Comparison of ENCODE assay signal across 14 mouse cellular contexts in genomic region chr11:53632122-53632733, GRCm38 (mm10). TPM values are rescaled to one million over a fixed set of nuclear protein-coding genes. Genes with fewer than 3 reads are reported as not detected.
DNase-seq lines count a peak whose midpoint lies in the region; ATAC-seq and TF ChIP-seq lines count a peak whose summit lies in the region.
"Had no signal": no experiment of that assay in that cellular context is flagged by ENCODE, and none has a peak within 500 bp of the region (broad histone marks: within the 10 kb centered on the region; RNA-seq: fewer than 3 reads in every experiment).

No protein-coding gene starts in this region.

- peak; percentile 50 for TF ChIP-seq CTCF in cortical plate, adult 2 months (IDR thresholded peaks at IDR 0.05; ENCODE audit: extremely low read depth, insufficient read depth, low read length)
- TF ChIP-seq CTCF in stomach, postnatal 0 days (IDR thresholded peaks at IDR 0.05; ENCODE audit: low read depth): peak; percentile 59

- ATAC-seq in heart, embryonic 12.5 days (ENCODE audit: insufficient number of reproducible peaks, low FRiP score): no peak
- ATAC-seq in midbrain, embryonic 14.5 days (ENCODE audit: low FRiP score, low TSS enrichment): no peak
- ATAC-seq in midbrain, embryonic 11.5 days (ENCODE audit: low FRiP score): no peak
- no peak for ATAC-seq in stomach, postnatal 0 days (ENCODE audit: low FRiP score, low TSS enrichment)

- H3K4me2 ChIP-seq in heart, embryonic 12.5 days: no peak overlapping the region
- H3K4me2 ChIP-seq in midbrain, embryonic 14.5 days (ENCODE audit: low read length): no peak overlapping the region
- H3K4me2 ChIP-seq in midbrain, embryonic 11.5 days: no peak overlapping the region
- no peak overlapping the region for H3K4me2 ChIP-seq in stomach, postnatal 0 days (replicated peaks; ENCODE audit: low read depth)

- no peak overlapping the region for H3K27ac ChIP-seq in heart, embryonic 12.5 days (ENCODE audit: poor library complexity, severe bottlenecking)
- H3K27ac ChIP-seq in midbrain, embryonic 14.5 days (replicated peaks; ENCODE audit: low read depth, low read length): no peak overlapping the region
- H3K27ac ChIP-seq in midbrain, embryonic 11.5 days (ENCODE audit: low read depth, low read length): no peak overlapping the region
- no peak overlapping the region for H3K27ac ChIP-seq in cortical plate, adult 2 months (ENCODE audit: insufficient read depth, low read length)
- no peak overlapping the region for H3K27ac ChIP-seq in stomach, postnatal 0 days (replicated peaks)

- no peak overlapping the region for H3K9ac ChIP-seq in heart, embryonic 12.5 days
- H3K9ac ChIP-seq in midbrain, embryonic 14.5 days (replicated peaks; ENCODE audit: low read length): no peak overlapping the region
- no peak overlapping the region for H3K9ac ChIP-seq in midbrain, embryonic 11.5 days (ENCODE audit: low read length)
- H3K9ac ChIP-seq in stomach, postnatal 0 days (ENCODE audit: low read length): no peak overlapping the region

- H3K27me3 ChIP-seq in heart, embryonic 12.5 days (replicated peaks): peaks cover 22% of the 10 kb centered on the region
- peaks cover 18% of the 10 kb centered on the region for H3K27me3 ChIP-seq in midbrain, embryonic 14.5 days (ENCODE audit: control insufficient read depth, insufficient read depth, low read length)
- peaks cover 19% of the 10 kb centered on the region for H3K27me3 ChIP-seq in midbrain, embryonic 11.5 days (ENCODE audit: control insufficient read depth, insufficient read depth, low read length)
- no peaks in the 10 kb centered on the region for H3K27me3 ChIP-seq in stomach, postnatal 0 days (ENCODE audit: control insufficient read depth, insufficient read depth, low read length)

- TF ChIP-seq EP300 in stomach, postnatal 0 days (optimal IDR thresholded peaks at IDR 0.05): no peak

- no peaks in the 10 kb centered on the region for H3K36me3 ChIP-seq in heart, embryonic 12.5 days
- H3K36me3 ChIP-seq in midbrain, embryonic 14.5 days (ENCODE audit: control insufficient read depth, insufficient read depth, low read length): no peaks in the 10 kb centered on the region
- no peaks in the 10 kb centered on the region for H3K36me3 ChIP-seq in midbrain, embryonic 11.5 days (ENCODE audit: control insufficient read depth, insufficient read depth, low read length)
- H3K36me3 ChIP-seq in stomach, postnatal 0 days (ENCODE audit: control insufficient read depth, insufficient read depth, low read length): no peaks in the 10 kb centered on the region

- DNase-seq in heart, postnatal 4 days: peak; percentile 20
- peak; percentile 35 for DNase-seq in midbrain, embryonic 14.5 days
- DNase-seq in midbrain, embryonic 11.5 days (ENCODE audit: low spot score, missing footprints): no peak
- no peak for DNase-seq in stomach, postnatal 0 days (ENCODE audit: low spot score)
- DNase-seq in frontal cortex, postnatal 10 days (ENCODE audit: low spot score in 2 of 2): no peak
- DNase-seq in thymus, postnatal 10 days (ENCODE audit: low spot score in 2 of 2): no peak
- DNase-seq: cerebellum, adult 9-10 months; layer of hippocampus, adult 9-11 months had no signal

- H3K4me3 ChIP-seq in heart, embryonic 12.5 days: no peak overlapping the region
- no peak overlapping the region for H3K4me3 ChIP-seq in midbrain, embryonic 14.5 days (replicated peaks; ENCODE audit: low read depth, low read length)
- H3K4me3 ChIP-seq in midbrain, embryonic 11.5 days (ENCODE audit: low read depth, low read length): no peak overlapping the region
- H3K4me3 ChIP-seq in cortical plate, adult 2 months (ENCODE audit: insufficient read depth, low read length): no peak overlapping the region
- no peak overlapping the region for H3K4me3 ChIP-seq in stomach, postnatal 0 days (ENCODE audit: low read depth, low read length)

- TF ChIP-seq POLR2A in cortical plate, adult 2 months (IDR thresholded peaks at IDR 0.05; ENCODE audit: extremely low read depth, insufficient read depth, low read length): no peak

- WGBS in heart, embryonic 12.5 days: 68% methylated on average over 14 of the region's 14 CpGs
- 68% methylated on average over 14 of the region's 14 CpGs for WGBS in midbrain, embryonic 14.5 days
- WGBS in midbrain, embryonic 11.5 days: 70% methylated on average over 14 of the region's 14 CpGs
- 73% methylated on average over 14 of the region's 14 CpGs for WGBS in stomach, postnatal 0 days

- H3K9me3 ChIP-seq in heart, embryonic 12.5 days (replicated peaks): no peaks in the 10 kb centered on the region
- no peaks in the 10 kb centered on the region for H3K9me3 ChIP-seq in midbrain, embryonic 14.5 days (ENCODE audit: control insufficient read depth, low read length)
- no peaks in the 10 kb centered on the region for H3K9me3 ChIP-seq in midbrain, embryonic 11.5 days (ENCODE audit: control insufficient read depth, low read length)
- no peaks in the 10 kb centered on the region for H3K9me3 ChIP-seq in stomach, postnatal 0 days (ENCODE audit: control insufficient read depth, low read length)

- peaks cover 17% of the 10 kb centered on the region for H3K4me1 ChIP-seq in heart, embryonic 12.5 days (replicated peaks)
- 0 out of 2 replicates have a peak, but pooled peaks cover 2% of the 10 kb centered on the region for H3K4me1 ChIP-seq in midbrain, embryonic 14.5 days (ENCODE audit: control insufficient read depth, insufficient read depth, low read length)
- peaks cover 5% of the 10 kb centered on the region for H3K4me1 ChIP-seq in midbrain, embryonic 11.5 days (ENCODE audit: control insufficient read depth, insufficient read depth, low read length)
- H3K4me1 ChIP-seq in cortical plate, adult 2 months (ENCODE audit: control insufficient read depth, insufficient read depth, low read length): no peaks in the 10 kb centered on the region
- H3K4me1 ChIP-seq in stomach, postnatal 0 days (replicated peaks; ENCODE audit: control insufficient read depth, insufficient read depth): no peaks in the 10 kb centered on the region

RNA-seq across cellular contexts. Expression of gene Il13, which starts 2.3 kb away (rescaled TPM):
- total RNA-seq in heart, postnatal 4 days (2021): not detected
- polyA plus RNA-seq in heart, embryonic 12.5 days (2016; fragmentation: Nextera tagmentation; extraction: Ambion mirVana): not detected in 2 replicates
- not detected in 2 replicates for polyA plus RNA-seq in midbrain, embryonic 14.5 days (2014; fragmentation: Nextera tagmentation; extraction: Ambion mirVana)
- not detected in 2 replicates for polyA plus RNA-seq in midbrain, embryonic 11.5 days (2014; fragmentation: Nextera tagmentation; extraction: Ambion mirVana)
- polyA plus RNA-seq in cortical plate, adult 2 months (2012; rRNA removed): not detected in 2 replicates
- not detected in 2 replicates for polyA plus RNA-seq in stomach, postnatal 0 days (2015; fragmentation: Nextera tagmentation; extraction: Ambion mirVana)
- total RNA-seq: heart, postnatal 14 days had no signal
- polyA plus RNA-seq: frontal cortex, adult 2 months; liver, embryonic 16.5 days; neural tube, embryonic 11.5 days had no signal

RNA-seq across cellular contexts. Expression of gene Il4, which starts 13.8 kb away (rescaled TPM):
- not detected for total RNA-seq in heart, postnatal 4 days (2021)
- 0.83 TPM in 1 of 2 replicates, not detected in the other for polyA plus RNA-seq in heart, embryonic 12.5 days (2016; fragmentation: Nextera tagmentation; extraction: Ambion mirVana)
- 8.8 and 10.9 TPM in 2 replicates for polyA plus RNA-seq in midbrain, embryonic 14.5 days (2014; fragmentation: Nextera tagmentation; extraction: Ambion mirVana)
- 1.7 and 3.1 TPM in 2 replicates for polyA plus RNA-seq in midbrain, embryonic 11.5 days (2014; fragmentation: Nextera tagmentation; extraction: Ambion mirVana)
- not detected in 2 replicates for polyA plus RNA-seq in cortical plate, adult 2 months (2012; rRNA removed)
- 0.27 and 0.45 TPM in 2 replicates for polyA plus RNA-seq in stomach, postnatal 0 days (2015; fragmentation: Nextera tagmentation; extraction: Ambion mirVana)
- total RNA-seq: heart, postnatal 14 days had no signal
- polyA plus RNA-seq: frontal cortex, adult 2 months had no signal

Comparison
In these comparisons a context has a peak if more than half of its experiments do, and no peak if none do; other contexts are left out.
1. DNase-seq: peak in heart, postnatal 4 days (single experiment) and midbrain, embryonic 14.5 days (single experiment); none in midbrain, embryonic 11.5 days (single experiment), stomach, postnatal 0 days (single experiment), frontal cortex, postnatal 10 days (0 of 2) and thymus, postnatal 10 days (0 of 2).